Mouse (Mus musculus): ENCODE measurements at regions not wholly inside any gene's neighbourhood (a gene's known extent, or its start where the extent isn't known, plus 50 kb on each side); places are given as distances from the start of the nearest gene placed in this dataset.
"Not testable (repeated sequence)": the region's sequence is repeated elsewhere in the genome, so short reads cannot be mapped to it uniquely, and the experiment has no call there.

DNA sequence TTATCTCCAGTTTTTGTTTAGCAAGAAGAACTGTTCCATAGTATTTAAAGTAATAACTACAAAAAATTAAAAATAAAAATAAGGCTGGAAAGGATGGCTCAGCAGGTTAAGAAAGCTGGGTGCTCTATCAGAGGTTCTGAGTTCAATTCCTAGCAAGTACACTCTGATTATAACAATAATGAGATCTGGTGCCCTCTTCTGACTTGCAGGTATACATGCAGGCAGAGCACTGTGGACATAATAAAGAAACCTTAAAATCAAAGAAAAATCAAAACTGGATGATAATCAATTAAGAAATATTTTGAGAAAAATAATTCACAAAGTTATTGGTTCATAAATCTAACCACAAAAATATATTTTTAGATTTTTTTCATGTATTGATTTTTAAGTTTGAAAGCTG, 346.7 kb upstream of the Cdh8 start:
- DNase-seq (ENCODE audit: low spot score) = no peak

DNA sequence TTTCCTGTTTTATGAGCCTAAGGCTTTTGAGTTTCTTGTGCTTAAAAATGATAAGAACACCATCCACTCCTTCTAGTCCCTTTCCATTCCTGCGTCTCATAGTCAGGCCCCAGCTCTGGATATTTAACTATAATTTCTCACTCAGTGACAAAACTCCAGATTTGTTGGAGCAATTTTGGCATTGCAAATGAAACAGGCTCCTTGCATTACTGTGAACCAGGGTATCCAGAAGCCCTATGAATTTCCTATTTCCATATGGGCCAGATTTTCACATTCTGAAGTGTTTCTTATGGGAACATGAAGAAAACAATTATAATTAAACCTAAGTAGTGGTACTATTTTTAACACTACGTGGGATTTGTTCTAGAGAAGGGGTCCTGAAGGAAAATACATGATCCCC, 319.9 kb upstream of the Cdh8 start:
- DNase-seq (ENCODE audit: low spot score) = no peak

DNA sequence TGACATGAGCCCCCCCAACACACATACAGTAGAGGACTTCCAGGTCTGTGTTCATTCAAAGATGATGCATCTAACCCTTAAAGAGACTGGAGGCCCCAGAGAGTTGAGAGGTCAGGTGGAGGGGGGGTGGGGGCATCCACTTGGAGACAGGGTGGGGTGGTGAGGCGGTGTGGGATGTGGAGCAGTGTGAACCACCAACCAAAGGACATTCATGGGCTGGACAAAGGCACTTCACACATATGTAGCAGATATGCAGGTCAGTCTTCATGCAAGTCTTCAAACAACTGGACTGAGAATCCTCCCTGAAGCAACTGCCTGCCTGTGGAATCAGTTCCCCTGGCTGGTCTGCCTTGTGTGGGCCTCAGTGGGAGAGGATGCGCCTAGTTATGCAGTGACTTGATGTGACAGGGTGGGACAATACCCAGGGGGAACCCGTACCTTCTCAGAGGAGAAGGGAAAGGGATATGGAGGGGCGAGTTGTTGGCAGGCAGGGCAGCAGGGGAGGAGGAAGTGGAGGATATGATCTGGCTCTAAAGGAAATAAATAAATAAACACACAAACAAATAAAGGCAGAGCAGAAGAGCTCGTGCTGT, 308.5 kb upstream of the Cdh8 start:
- DNase-seq (ENCODE audit: low spot score) = no peak

DNA sequence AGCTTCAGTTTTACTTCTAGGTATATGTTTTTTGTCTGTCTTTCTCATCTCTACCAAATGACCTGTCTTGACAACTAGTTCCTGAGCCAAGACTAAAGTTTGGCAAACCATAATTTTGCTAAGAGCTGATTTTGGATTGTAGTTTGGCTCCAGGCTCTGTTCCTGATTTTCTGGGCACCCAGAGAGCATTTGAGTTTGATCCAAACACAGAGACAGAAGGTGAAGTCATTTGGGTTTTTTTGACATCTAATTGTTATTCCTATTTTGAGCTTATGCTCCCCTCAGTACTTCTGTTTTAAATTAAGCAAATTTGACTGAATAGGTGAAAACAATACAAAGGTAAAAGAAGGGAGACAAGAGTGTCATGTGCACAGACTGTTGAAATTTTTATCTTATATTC, 302.7 kb upstream of the Cdh8 start:
- peak; percentile 16 for DNase-seq (ENCODE audit: low spot score)

DNA sequence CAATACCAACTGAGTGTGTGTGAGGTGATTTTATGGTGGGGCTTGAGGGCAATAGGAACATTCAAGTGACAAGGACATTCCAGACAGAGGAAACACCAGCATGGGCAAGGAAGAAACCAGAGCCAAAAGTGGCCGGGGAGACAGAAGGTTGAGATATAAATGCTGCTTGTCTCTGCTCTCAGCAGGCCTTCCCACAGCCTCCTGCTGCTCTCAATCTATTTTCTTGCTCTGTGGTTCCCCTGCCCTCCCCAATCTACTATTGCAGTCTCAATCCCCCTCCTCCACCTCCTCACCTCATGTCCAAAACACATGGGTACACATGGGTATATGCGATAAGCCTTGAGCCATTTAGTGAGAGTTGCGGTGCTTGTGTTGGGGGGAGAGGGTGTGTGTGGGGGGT, 265.4 kb upstream of the Cdh8 start:
- no peak for DNase-seq (ENCODE audit: low spot score)

DNA sequence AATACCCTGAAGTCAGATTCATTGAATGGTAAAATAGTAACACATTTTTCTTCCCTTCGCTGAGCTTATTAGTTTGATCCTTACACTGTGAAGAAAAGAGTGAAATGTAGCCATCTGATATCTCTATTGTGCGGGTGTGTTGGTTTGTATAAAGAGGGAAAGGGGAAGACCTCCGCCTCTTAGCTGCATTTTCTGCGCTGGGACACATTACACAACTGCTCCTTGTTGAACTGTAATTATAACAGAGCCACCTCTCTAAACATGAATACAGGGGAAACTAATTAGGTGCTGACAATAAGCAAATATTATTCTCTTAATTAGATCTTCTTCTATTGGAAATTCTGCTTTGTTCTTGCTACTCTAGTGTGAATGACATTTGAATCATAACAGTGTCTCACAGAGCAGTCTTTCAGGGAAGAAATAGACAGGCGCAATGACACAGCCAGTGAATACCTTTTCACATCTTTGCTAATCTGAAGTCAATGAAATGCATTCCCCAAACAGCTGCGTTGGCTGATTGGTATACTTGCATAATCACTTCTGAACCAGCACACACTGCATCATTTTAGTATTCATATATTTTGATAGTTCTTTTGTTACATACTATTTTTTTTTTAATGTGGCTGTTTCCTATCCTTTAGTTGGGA, 263.1 kb upstream of the Cdh8 start:
- DNase-seq (ENCODE audit: low spot score) = not testable (repeated sequence)

DNA sequence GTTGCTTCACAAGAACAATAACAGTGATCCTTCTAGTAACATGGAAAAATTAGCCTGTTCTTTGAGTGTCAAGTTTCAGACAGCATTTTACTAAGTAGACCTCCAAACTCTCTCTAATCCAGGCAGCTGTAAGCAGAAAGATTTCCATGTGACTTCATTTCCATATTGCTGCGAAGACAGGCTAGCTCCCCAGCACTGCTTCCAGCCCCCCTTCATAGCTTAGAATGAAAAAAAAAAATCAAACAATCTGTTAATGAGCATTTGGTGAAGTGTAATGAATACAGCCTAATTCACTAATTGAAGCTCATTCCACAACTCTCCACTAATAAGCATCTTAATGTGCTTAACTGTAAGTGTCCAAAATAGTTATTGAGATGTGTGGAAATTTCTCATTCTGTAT, 251.4 kb upstream of the Cdh8 start:
- DNase-seq (ENCODE audit: low spot score) = not testable (repeated sequence)

DNA sequence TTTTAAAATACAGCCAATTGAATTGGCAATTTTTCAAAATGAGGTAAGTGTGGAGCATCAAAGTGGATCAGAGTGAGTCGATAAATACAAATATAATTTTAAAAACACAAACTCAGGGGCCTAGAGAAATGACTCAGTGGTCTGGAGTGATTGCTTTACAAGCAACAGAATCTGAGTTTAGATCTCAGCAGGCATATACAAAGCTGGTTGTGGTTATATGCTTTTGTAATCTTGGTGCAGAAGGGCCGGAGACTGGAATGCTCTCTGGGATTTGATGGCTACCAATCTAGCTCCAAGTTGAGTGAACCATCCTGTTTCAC, 235.0 kb upstream of the Cdh8 start:
- no peak for DNase-seq (ENCODE audit: low spot score)

DNA sequence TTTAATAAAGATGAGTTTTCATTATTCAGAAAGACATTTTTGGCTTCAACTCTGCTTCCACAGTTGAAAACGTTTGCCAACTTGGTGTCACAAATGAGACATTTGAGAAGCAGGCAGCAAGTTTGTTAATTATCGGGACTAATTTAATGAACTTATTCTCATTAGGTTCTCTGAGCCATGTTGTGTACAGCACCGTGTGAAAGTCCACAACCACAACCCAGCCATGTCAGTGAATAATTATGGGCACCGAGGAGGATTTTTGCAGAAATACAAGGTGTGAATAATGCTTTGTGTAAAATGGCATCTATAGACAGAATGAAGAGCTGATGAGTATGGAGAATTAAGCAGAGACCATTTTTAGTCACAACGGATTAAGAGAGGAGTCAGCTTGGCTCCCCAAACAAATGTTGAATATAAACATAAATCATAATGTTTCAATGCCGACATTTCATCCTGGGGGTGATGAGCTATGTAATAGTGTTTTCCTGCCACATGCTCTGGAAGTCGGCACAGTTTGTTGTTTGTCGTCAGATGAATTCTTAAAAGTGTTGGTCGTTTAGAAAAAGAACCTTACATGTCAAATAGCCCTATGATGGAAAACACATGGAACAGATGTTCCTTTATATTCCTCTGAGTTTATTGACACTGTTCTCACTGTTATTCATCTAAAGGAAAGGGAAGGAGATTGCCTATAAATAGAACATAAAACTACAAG, 234.5 kb upstream of the Cdh8 start:
- no peak for DNase-seq (ENCODE audit: low spot score)

DNA sequence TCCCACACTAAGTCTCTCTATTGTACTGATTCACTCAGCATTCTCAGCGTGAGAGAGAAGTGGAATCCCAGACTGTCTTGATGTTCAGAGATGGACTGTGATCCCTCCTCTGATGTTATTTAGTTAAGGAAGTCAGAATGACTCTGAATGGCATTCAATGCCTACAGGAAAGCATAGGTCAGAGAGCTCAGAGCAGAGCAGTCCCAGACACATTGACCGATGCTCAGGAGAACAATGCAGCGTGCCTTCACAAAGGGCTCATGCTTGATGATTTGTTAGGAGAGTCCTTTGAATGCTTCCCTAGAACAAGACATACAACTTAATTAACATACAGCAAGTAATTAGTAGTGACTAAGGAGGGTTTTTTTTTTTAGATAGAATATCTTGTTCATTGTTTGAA, 224.3 kb upstream of the Cdh8 start:
- DNase-seq (ENCODE audit: low spot score) = no peak

DNA sequence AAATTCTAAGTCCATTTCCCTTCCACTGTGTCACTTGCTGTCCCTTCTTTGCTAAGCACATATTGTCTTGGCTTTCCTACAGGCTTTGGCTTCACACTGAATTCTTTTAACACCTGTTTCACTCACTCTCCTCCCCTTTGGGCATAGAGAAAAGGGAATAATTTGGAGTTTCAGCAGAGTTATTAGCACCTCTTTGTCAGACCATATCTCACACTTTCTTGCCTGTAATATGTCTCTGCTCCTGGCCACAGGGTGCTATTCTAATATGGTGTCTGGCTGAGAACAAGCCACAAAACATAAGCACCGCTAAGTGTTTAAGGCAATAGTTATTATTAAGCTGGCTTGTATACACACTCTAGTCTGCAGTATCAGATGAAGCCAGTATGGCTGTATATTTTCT, 214.7 kb upstream of the Cdh8 start:
- not testable (repeated sequence) for DNase-seq (ENCODE audit: low spot score)

DNA sequence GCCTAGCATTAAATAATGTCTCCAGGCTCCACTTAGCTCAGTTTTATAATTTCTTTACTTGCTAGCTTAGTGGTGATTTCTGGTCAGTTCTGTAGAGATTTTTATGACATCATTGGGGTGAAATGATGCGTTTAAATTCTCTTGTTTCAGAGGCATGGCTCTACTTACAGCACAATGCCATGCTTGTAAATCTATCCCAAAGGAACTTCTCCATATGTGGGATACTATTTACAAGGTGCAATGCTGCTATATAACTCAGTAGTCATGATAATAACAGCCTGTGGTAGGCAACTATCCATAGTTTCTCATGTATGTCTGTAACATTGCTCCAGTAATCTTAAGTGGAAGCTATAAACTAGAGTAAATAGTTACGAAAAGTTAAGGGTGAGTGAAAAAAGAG, 205.4 kb upstream of the Cdh8 start:
- no peak for DNase-seq (ENCODE audit: low spot score)

DNA sequence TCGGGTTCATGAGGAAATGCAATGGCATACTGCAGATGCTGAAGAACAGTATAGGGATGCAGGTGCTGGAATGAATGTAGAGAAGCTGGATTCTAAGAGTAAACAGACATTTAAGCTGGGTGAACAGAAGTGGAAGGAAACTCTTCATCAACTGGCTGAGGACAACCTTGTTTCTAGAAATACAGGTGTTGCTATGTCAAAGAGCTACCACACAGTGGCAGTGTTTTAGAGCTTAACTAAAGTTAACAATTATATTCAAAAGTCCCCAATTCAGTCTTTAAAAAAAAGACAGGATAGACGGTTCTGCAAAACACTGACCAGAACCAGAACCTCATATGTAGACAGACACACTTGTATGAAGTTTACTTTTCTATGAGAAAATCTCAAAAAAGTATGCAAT, 188.1 kb upstream of the Cdh8 start:
- not testable (repeated sequence) for DNase-seq (ENCODE audit: low spot score)

DNA sequence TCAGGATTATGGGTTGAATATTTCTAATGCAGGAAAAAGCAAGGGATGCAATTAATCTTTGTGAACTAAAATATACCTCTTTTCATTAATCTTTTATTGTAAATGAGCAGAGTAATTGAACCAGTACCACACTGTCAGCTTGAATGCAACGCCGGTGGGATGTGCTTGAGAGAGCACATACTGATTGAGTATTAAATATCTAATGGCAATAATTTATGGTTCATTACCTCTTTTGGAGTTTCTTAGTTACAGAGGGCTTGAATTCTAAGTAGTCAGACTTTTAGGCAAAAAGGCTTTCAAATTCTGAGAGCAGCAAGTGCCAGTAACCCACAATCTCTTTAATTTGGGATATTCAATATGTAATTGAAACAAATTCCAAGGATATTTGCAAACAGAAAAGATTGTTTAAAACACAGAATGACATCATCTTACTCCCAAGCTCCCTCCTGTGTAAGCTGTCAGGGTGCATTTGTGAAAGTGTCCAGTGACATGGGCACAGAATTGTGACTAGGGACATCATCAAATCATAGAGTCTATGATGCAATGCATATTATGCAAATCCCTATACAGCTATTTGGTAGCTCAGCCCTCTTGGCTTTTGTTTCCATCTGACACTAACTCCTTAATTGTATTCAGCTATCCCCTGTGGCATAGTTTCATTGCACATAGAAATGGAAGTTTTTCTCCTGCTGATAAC, 175.2 kb upstream of the Cdh8 start:
- no peak for DNase-seq (ENCODE audit: low spot score)

DNA sequence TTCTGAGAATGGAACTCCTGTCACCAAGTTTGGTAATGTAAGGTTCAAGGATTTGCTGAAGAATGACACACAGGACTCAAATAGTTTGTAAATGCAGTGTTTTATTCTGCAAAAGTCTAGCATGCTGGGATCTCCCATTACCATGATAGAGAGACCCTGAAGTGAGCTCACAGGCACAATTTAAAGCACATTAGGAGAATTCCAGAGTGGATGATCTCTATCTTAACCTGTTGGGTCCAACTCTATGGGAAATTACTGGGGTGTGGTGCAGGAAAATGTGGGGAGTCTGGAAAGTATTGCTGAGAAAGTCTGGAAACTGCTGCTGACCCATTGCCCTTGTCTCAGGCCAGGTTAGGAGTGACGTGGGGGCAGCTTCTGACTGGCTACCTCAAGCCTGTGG, 127.8 kb upstream of the Cdh8 start:
- DNase-seq (ENCODE audit: low spot score) = no peak

DNA sequence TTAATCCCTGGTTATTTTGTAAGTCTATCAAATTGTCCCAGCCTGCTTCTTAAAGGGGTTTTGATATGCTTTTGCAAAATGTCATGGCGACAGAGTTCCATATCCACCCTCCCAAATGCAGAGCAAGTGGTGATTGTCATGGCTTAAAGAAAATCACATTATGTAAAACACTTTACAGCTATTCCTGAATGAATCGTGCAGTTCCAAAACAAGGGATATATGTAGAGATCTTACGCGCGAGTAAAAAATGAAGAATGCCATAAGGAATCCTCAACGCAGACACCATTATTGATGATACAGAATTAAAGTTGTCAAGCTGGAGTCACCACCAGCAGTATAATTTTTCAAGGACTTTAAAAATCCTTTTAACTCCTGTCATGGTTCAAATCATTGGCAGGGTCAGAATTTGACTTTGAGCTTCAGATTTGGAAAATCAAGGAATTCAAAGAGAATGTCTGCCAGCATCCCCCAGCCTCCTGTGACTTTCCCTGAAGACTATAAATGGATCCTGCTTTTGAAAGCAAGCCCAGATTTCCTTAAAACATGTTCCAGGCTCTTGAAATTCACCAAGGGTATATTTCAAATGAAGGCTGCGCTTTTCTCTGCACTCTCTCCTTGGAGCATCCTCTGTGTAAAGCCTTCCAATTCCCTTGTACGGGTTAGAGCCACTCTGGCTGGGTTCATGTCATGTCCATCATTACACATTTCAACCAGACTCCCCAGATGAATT, 116.6 kb upstream of the Cdh8 start:
- peak; percentile 6 for DNase-seq (ENCODE audit: low spot score)

DNA sequence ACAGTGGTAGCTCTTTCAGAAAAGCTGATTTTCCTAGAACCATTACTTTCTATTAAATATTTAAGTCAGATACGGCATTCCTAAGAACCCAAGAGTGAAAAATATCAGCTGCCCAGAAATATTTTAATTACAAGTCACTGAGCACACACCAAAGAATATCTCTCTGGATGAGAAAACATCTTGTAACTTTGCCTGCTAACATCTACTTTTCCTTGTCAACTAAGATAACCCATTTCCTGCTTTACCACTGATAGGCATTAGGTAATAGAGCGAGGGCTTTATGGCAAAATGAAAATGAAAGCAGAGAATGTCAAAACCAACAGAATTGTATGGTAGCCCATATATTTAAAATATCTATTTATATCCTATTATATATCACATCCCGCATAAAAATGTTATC, 85.8 kb upstream of the Cdh8 start:
- DNase-seq (ENCODE audit: low spot score) = no peak

Data from layer of hippocampus, adult 11-12 months (tissue).